Mouse (Mus musculus) heart, embryonic 12.5 days (tissue): ENCODE data around the gene Epha2. TPM values are rescaled to one million over a fixed set of nuclear protein-coding genes. Genes with fewer than 3 reads are reported as not detected.
A peak's percentile ranks its signal among the peaks of the same experiment; 100 is the strongest.

ENCODE experiments used
- ATAC-seq: fragments of 200-750 bp; cut with Nextera tagmentation; 2 replicates; pipeline ENCODE4 v1.8.0; 2017; ENCODE audit warnings: moderate TSS enrichment, moderate library complexity; ENCODE audit not compliant: insufficient number of reproducible peaks, low FRiP score
- H3K27ac ChIP-seq: fragments of 300-500 bp; sonication (generic); 2 replicates; pipeline ENCODE4 v1.5.1; 2016; ENCODE audit warnings: mild to moderate bottlenecking, moderate library complexity; ENCODE audit not compliant: poor library complexity, severe bottlenecking
- H3K27me3 ChIP-seq: fragments of 300-500 bp; sonication (generic); replicated peaks from 2 replicates; pipeline ENCODE4 v1.6.1; 2016; ENCODE audit warnings: mild to moderate bottlenecking, moderate library complexity
- H3K36me3 ChIP-seq: fragments of 300-500 bp; sonication (generic); 2 replicates; pipeline ENCODE4 v1.6.1; 2016; ENCODE audit warnings: mild to moderate bottlenecking, moderate library complexity
- H3K4me1 ChIP-seq: fragments of 300-500 bp; sonication (generic); replicated peaks from 2 replicates; pipeline ENCODE4 v1.6.1; 2016; ENCODE audit warnings: mild to moderate bottlenecking
- H3K4me2 ChIP-seq: fragments of 300-500 bp; sonication (generic); 2 replicates; pipeline ENCODE4 v1.6.1; 2016; ENCODE audit warnings: mild to moderate bottlenecking, moderate library complexity
- H3K4me3 ChIP-seq: fragments of 300-500 bp; sonication (generic); 2 replicates; pipeline ENCODE4 v1.5.1; 2016; ENCODE audit warnings: mild to moderate bottlenecking
- H3K9ac ChIP-seq: fragments of 300-500 bp; sonication (generic); 2 replicates; pipeline ENCODE4 v1.6.1; 2016; ENCODE audit warnings: mild to moderate bottlenecking, moderate library complexity
- H3K9me3 ChIP-seq: fragments of 300-500 bp; sonication (generic); replicated peaks from 2 replicates; pipeline ENCODE4 v1.6.1; 2016; ENCODE audit warnings: mild to moderate bottlenecking, moderate library complexity
- WGBS: fragments of 180-500 bp; shearing (Covaris S2); methylation state at CpG from one replicate; pipeline ENCODE4 v1.1.7; 2016; 5-methylcytosine and 5-hydroxymethylcytosine counted together
- polyA plus RNA-seq: library from polyadenylated mRNA; unstranded; fragments of >200 nt; fragmentation: Nextera tagmentation; extraction: Ambion mirVana; gene quantifications from 2 replicates; pipeline ENCODE4 v1.2.1, GENCODE M21; 2016

Gene Epha2
- polyA plus RNA-seq, 1 experiment from 2014 or later, result 5.3 TPM

DNA sequence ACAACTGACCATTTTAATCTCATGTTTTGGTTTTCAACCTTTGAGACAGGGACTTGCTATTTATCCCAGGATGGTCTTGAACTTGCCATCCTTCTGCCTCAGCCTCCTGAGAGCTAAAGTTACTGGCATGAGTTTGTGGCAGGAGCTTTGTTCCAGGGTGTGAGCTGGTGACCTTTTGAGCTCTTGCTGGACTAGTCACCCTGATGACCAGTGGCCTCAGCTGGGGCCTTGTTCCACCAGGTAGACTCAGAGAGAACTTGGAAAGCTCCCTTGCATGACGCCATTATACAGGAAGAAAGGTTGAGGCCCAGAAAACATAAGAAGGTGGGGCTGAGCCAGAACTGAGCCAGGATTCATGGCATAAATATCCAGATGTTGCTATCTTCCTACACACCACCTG is 20.6 kb upstream of the Epha2 start:
- H3K27ac ChIP-seq, result no peak overlapping the region
- ATAC-seq, result no peak
- no peaks in the 10 kb centered on the region for H3K36me3 ChIP-seq
- H3K9ac ChIP-seq, result no peak overlapping the region
- H3K4me3 ChIP-seq, result no peak overlapping the region
- no peaks in the 10 kb centered on the region for H3K9me3 ChIP-seq
- no peak overlapping the region for H3K4me2 ChIP-seq
- H3K27me3 ChIP-seq, result 0 out of 2 replicates have a peak, but pooled peaks cover 3% of the 10 kb centered on the region
- 93% methylated on average over 1 of the region's 1 CpGs for WGBS
- peaks cover 60% of the 10 kb centered on the region for H3K4me1 ChIP-seq

DNA sequence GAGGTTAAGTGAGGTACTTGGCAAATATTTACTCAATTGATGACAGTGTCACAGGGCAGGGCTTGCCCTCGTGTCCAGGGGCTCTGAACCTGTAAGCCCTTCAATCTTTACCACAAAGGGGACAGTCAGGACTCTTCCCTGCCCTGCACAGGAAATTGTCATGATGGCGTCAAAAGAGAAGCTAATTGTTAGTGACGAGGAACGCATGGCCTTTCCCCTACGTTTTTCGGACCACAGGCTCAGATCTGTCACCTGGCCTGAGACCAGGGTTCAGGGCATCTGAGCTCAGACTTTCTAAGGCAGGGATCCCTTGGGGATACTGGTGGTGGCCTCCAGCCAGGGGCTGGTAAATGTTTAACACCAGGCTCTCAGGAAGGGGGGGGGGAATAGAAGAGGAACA is 19.9 kb upstream of the Epha2 start:
- H3K27me3 ChIP-seq, result 0 out of 2 replicates have a peak, but pooled peaks cover 3% of the 10 kb centered on the region
- H3K4me2 ChIP-seq, result no peak overlapping the region
- H3K9me3 ChIP-seq, result no peaks in the 10 kb centered on the region
- WGBS, result 41% methylated on average over 6 of the region's 6 CpGs
- peaks cover 60% of the 10 kb centered on the region for H3K4me1 ChIP-seq
- ATAC-seq, result no peak
- no peak overlapping the region for H3K9ac ChIP-seq
- no peak overlapping the region for H3K4me3 ChIP-seq
- no peak overlapping the region for H3K27ac ChIP-seq
- H3K36me3 ChIP-seq, result no peaks in the 10 kb centered on the region

DNA sequence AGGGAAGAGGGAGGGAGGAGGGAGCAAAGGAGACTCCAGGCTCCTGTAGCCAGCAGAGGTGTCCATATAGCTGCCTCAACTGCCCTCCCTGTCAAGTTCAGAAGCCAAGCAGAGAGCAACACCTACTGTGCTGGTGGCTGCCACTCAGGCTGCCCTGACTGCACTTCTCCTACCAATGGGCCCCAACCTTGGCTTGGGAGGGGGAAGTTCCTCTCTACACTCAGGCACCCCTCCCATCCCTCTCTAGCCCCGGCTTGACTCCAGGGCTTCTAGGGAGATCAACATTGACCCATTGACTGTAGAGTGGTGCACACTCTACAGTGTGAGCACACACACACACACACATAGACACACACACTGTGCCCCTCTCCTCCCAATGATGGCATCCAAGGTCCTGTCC is 19.5 kb upstream of the Epha2 start:
- ATAC-seq, result no peak
- Histone ChIP-seq H3K4me1 (peaks cover 60% of the 10 kb centered on the region), H3K27ac (no peak overlapping the region), H3K4me3 (no peak overlapping the region), H3K36me3 (no peaks in the 10 kb centered on the region), H3K27me3 (peaks cover 4% of the 10 kb centered on the region; the same call in 1 of the 2 replicates), H3K4me2 (no peak overlapping the region), H3K9me3 (no peaks in the 10 kb centered on the region), H3K9ac (no peak overlapping the region)
- WGBS, result 50% methylated on average over 1 of the region's 1 CpGs

DNA sequence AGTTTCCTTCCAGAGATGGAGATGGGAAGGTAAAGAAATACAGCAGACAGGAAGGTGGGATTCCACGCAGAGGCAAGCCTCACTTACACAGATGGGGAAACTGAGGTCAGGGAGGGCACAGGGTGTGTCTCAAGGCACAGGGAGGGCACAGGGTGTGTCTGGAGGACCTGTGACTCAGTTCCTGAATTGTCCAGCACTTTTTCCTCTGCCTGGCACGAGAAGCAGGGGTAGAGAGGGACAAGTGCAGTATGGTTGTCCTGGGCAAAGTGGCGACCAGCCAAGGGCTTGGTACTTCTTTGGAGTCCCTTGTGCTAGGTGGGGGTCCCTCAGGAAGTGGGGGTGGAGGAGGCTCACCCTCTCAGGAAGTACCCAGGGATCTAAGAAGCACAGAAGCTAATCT is 19.0 kb upstream of the Epha2 start:
- Histone ChIP-seq H3K4me2 (no peak overlapping the region), H3K4me1 (peaks cover 65% of the 10 kb centered on the region), H3K36me3 (no peaks in the 10 kb centered on the region), H3K27me3 (peaks cover 9% of the 10 kb centered on the region; the same call in 1 of the 2 replicates), H3K9me3 (no peaks in the 10 kb centered on the region), H3K4me3 (no peak overlapping the region), H3K9ac (no peak overlapping the region), H3K27ac (no peak overlapping the region)
- no peak for ATAC-seq
- WGBS, result 56% methylated on average over 3 of the region's 3 CpGs

GRCm38 (mm10) chr4:141282623-141283022 is 18.4 kb upstream of the Epha2 start:
- H3K4me1 ChIP-seq, result peaks cover 67% of the 10 kb centered on the region
- H3K27ac ChIP-seq, result no peak overlapping the region
- no peak overlapping the region for H3K4me3 ChIP-seq
- no peaks in the 10 kb centered on the region for H3K36me3 ChIP-seq
- H3K4me2 ChIP-seq, result no peak overlapping the region
- 75% methylated on average over 5 of the region's 5 CpGs for WGBS
- H3K9me3 ChIP-seq, result no peaks in the 10 kb centered on the region
- no peak for ATAC-seq
- H3K9ac ChIP-seq, result no peak overlapping the region
- H3K27me3 ChIP-seq, result peaks cover 10% of the 10 kb centered on the region; the same call in 1 of the 2 replicates

DNA sequence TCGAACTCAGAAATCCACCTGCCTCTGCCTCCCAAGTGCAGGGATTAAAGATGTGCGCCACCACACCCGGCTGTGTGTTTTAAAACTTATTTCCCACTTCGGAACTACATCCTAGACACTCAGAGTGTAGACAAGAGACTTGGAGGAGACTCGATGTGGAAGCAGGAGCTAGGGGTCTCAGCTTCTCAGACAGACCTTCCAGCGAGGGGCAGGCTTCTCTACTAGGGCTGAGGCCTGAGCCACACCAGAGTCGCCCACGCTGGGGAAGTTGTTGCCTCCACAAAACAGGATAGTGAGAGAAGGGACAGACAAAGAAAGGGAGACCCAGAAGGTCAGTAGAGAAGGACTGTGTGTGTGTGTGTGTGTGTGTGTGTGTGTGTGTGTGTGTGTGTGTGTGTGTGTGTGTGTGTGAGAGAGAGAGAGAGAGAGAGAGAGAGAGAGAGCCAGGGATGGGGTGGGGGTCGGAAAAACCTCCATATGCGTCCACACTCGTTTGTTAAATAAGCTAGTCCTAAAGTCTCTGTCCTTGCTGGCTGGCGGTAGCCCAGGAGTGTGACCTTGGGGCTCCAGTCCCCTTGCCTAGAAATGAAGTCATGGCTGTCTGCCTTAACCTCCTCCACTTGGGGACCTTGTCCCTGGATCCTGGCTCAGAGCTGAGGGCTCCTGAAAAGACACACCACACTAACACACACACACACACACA is 17.7 kb upstream of the Epha2 start:
- Histone ChIP-seq H3K4me3 (no peak overlapping the region), H3K9me3 (no peaks in the 10 kb centered on the region), H3K4me1 (peaks cover 67% of the 10 kb centered on the region), H3K27ac (no peak overlapping the region), H3K27me3 (peaks cover 10% of the 10 kb centered on the region; the same call in 1 of the 2 replicates), H3K9ac (peak overlapping the region; percentile 58; the same call in 1 of the 2 replicates), H3K4me2 (0 out of 2 replicates have a peak overlapping the region, but pooled peaks have one; percentile 1), H3K36me3 (no peaks in the 10 kb centered on the region)
- 57% methylated on average over 12 of the region's 12 CpGs for WGBS
- no peak for ATAC-seq

DNA sequence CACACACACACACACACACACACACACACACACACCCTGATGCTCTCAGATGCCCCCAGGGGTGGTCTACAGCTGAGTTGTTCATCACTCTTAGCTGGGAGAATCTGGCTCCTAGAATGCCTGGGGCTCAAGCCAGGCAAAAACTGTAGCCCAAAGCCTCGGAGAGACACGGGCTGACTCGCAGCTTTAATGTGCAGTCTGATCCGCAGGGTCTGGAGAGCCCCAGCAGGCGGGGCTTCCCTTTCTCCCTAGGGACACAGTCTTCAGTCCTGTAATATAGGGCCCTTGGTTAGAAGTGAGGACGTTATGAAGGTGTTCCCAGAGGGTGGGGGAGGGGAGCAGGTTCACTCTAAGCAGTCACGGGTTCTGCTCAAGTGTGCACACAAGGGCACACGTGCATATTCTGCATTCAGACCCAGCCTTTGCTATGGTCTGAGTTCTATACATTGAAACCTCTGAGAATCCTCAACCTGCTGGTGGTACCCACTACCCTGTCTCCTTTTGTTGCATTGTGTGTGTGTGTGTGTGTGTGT is 17.1 kb upstream of the Epha2 start:
- Histone ChIP-seq H3K27ac (no peak overlapping the region), H3K4me1 (peaks cover 63% of the 10 kb centered on the region), H3K36me3 (no peaks in the 10 kb centered on the region), H3K4me2 (0 out of 2 replicates have a peak overlapping the region, but pooled peaks have one; percentile 1), H3K9me3 (no peaks in the 10 kb centered on the region), H3K4me3 (no peak overlapping the region), H3K9ac (peak overlapping the region; percentile 58; the same call in 1 of the 2 replicates), H3K27me3 (peaks cover 13% of the 10 kb centered on the region; the same call in 1 of the 2 replicates)
- WGBS, result 39% methylated on average over 8 of the region's 8 CpGs
- no peak for ATAC-seq

DNA sequence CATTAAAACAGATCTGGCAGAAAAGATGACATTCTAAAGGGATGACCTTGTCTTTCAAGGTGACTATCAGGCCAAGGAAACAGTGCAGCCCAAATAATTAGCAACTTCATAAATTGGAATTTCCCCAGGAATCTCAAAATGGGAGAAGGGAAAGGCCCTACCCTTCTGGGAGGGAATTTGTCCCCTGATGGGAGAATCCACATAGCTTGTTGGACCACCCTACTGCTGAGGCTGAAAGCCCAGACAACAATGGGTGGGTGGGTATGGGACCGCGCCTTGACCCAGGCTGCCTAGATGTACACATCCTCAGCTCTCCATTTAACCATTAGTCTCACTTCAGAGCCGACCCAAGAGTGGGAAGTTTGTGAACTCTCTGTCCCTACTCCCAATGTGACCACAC is 16.6 kb upstream of the Epha2 start:
- Histone ChIP-seq H3K36me3 (no peaks in the 10 kb centered on the region), H3K27ac (no peak overlapping the region), H3K4me2 (no peak overlapping the region), H3K9me3 (no peaks in the 10 kb centered on the region), H3K9ac (no peak overlapping the region), H3K4me3 (no peak overlapping the region), H3K4me1 (peaks cover 58% of the 10 kb centered on the region), H3K27me3 (peaks cover 18% of the 10 kb centered on the region)
- no peak for ATAC-seq
- 70% methylated on average over 3 of the region's 3 CpGs for WGBS

DNA sequence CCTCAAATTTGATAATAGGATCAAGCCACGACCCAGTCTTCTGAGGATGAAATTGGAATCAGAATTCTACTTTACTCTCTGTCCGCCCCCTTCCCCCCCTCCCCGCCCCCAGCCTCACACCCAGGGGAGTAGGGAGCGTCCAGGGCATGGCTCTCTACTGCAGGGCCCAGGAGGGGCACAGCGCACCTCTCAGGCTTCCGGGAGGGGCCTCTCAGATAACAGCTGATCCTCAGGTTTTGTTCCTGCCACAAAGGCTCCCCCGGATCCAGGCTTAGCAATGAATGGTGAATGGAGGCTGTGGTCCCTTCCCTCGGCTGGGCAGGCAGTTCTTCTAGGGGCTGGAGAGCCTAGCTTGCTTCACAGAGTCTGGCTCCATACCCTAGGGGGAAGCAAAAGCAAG is 15.9 kb upstream of the Epha2 start:
- no peak overlapping the region for H3K4me2 ChIP-seq
- peaks cover 19% of the 10 kb centered on the region for H3K27me3 ChIP-seq

GRCm38 (mm10) chr4:141286860-141287517 is 14.1 kb upstream of the Epha2 start:
- H3K4me3 ChIP-seq, result peak overlapping the region; percentile 10; the same call in 1 of the 2 replicates
- H3K9me3 ChIP-seq, result no peaks in the 10 kb centered on the region
- peaks cover 33% of the 10 kb centered on the region for H3K27me3 ChIP-seq
- H3K36me3 ChIP-seq, result no peaks in the 10 kb centered on the region
- 8% methylated on average over 20 of the region's 20 CpGs for WGBS
- H3K4me2 ChIP-seq, result peak overlapping the region; percentile 60
- ATAC-seq, result no peak
- peaks cover 55% of the 10 kb centered on the region for H3K4me1 ChIP-seq
- H3K27ac ChIP-seq, result no peak overlapping the region
- H3K9ac ChIP-seq, result peak overlapping the region; percentile 60

More for the DNA sequence above, 15.9 kb upstream of the Epha2 start:
- ATAC-seq, result no peak
- Histone ChIP-seq H3K36me3 (no peaks in the 10 kb centered on the region), H3K4me3 (no peak overlapping the region), H3K27ac (no peak overlapping the region), H3K9ac (0 out of 2 replicates have a peak overlapping the region, but pooled peaks have one; percentile 20), H3K4me1 (peaks cover 57% of the 10 kb centered on the region), H3K9me3 (no peaks in the 10 kb centered on the region)
- 30% methylated on average over 8 of the region's 8 CpGs for WGBS

DNA sequence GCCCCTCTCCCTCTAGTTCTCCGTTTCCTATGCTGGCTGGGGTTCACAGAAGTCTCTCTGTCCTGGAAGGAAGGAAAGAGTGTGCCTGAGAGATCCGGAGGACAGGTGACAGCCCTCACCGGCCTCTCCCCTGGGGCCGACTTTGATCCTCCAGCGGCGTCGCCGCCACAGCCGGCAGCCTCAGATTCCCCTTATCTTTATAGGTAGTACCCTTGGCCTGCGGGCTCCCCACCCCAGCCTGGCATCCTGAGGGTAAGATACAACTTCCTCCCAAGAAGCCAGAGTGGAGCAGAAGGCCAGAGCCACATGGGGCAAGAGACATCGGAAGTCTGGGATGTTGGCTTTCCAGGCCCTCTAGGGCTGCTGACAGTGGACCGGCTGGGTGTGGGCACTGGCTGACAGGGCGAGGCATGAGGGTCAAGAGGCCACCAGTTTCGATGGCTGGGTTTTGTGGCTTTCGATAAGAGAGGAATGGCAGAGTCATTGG is 13.5 kb upstream of the Epha2 start:
- no peak overlapping the region for H3K27ac ChIP-seq
- WGBS, result 5% methylated on average over 15 of the region's 15 CpGs
- H3K27me3 ChIP-seq, result peaks cover 39% of the 10 kb centered on the region
- peaks cover 50% of the 10 kb centered on the region for H3K4me1 ChIP-seq
- H3K4me3 ChIP-seq, result peak overlapping the region; percentile 10; the same call in 1 of the 2 replicates
- H3K9me3 ChIP-seq, result no peaks in the 10 kb centered on the region
- 0 out of 2 replicates have a peak, but pooled peaks have one; percentile 13 for ATAC-seq
- peak overlapping the region; percentile 60 for H3K9ac ChIP-seq
- no peaks in the 10 kb centered on the region for H3K36me3 ChIP-seq
- H3K4me2 ChIP-seq, result peak overlapping the region; percentile 60
